Mouse (Mus musculus): ENCODE data around the gene BC005624.

The BC005624 gene

GRCm38 (mm10) chr2:30929483-30930045 is 52.4 kb downstream of the BC005624 start, which contains the start of gene Ptges:
Ptges (minus strand) TSS chr2:30929863.
- peak; percentile 84 to 93 for DNase-seq (ENCODE audit: inconsistent age in 2 of 2, low spot score in 1 of 2)

GRCm38 (mm10) chr2:30928893-30929482 is 53.0 kb downstream of the BC005624 start:
- DNase-seq (ENCODE audit: inconsistent age in 2 of 2, low spot score in 1 of 2) = peak; percentile 78 to 88

DNA sequence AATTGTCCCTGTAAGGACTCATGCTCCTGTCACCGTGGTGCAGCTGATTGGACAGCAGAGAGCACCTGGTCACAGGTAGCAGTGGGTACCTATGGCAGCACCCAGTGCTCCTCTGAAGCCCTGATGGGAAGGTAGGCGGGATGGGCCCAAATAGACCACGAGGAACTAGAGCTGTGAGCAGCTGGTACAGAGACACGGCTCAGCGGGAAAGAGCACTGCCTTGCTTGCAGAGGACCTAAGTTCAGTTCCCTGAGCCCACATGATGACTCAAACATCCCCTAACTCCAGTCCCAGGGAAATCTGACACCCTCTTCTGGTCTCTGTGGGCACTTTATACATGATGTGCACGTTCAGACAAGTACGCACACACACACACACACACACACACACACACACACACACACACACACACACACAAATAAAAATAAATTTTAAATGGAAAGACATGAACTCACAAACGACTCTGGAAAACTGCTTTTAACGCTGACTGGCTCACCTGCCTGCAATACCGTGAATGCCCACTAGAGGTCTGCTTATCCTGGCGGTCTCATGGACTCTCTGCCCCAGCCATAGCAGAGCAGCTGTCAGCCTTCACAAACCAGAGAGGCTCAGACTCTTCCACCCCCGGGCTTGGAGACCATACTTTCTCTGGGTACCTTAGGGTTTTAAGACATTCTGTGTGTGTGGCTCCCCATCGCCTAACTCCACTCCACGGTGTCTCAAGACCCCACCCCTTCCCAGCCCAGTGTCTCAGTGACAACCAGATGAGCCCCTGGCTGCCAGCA is 54.0 kb downstream of the BC005624 start:
- peak; percentile 77 to 93 for DNase-seq (ENCODE audit: inconsistent age in 2 of 2, low spot score in 1 of 2)

DNA sequence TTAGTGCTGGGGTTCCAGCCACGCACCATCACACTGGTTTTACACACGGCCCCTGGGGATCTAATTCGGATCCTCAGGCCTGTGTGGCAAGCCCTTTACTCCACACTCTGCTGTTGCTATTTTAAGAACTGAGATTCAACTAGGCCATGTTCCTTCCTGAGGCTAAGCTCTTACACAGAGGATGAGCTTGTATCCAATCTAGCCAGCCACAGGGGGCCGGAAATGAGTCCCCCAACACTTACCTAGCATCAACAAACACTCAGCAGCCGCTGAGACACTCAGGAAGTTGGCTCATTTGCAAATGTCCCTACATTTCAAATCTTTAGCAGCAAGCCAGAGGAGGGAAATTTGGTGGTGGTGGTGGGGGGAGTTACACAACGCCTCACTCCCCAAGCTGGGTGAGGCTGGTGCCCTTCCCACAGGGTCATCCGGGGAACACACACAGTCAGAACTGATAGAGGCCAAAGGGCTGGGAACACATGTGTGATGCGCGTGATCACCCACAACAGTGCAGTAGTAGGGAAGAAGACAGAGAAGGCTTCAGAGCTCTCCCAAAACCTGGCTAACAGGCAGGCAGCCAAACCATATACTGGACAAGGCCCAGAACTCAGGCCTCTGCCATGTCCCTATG is 54.7 kb downstream of the BC005624 start:
- DNase-seq (ENCODE audit: inconsistent age in 2 of 2, low spot score in 1 of 2) = peak; percentile 39 to 67

GRCm38 (mm10) chr2:30926381-30926780 is 55.6 kb downstream of the BC005624 start:
- no peak for DNase-seq (ENCODE audit: inconsistent age in 2 of 2, low spot score in 1 of 2)

- peak; percentile 72 to 73 for DNase-seq (ENCODE audit: inconsistent age in 2 of 2, low spot score in 1 of 2)
These were observed 56.8 kb downstream of the BC005624 start for GRCm38 (mm10) chr2:30925181-30925580.

- peak in 1 of 2 experiments; percentile 14 for DNase-seq (ENCODE audit: inconsistent age in 2 of 2, low spot score in 1 of 2)
These were observed 58.9 kb downstream of the BC005624 start for GRCm38 (mm10) chr2:30923099-30923498.

Measured in adrenal gland, adult (tissue).